Mouse (Mus musculus): ENCODE data around the gene Pcbp4.
"Not testable (repeated sequence)": the region's sequence is repeated elsewhere in the genome, so short reads cannot be mapped to it uniquely, and the experiment has no call there.

The Pcbp4 gene

GRCm38 (mm10) chr9:106480541-106480940 is 27.4 kb downstream of the Pcbp4 start:
- no peak for DNase-seq (ENCODE audit: low read depth, low spot score)

- DNase-seq (ENCODE audit: low read depth, low spot score), result no peak
Observed at GRCm38 (mm10) chr9:106481075-106481474, 28.0 kb downstream of the Pcbp4 start.

- no peak for DNase-seq (ENCODE audit: low read depth, low spot score)
Observed at GRCm38 (mm10) chr9:106481676-106482075, 28.6 kb downstream of the Pcbp4 start.

- no peak for DNase-seq (ENCODE audit: low read depth, low spot score)
Observed at GRCm38 (mm10) chr9:106482578-106483115, 29.6 kb downstream of the Pcbp4 start.

GRCm38 (mm10) chr9:106483136-106483535 is 30.0 kb downstream of the Pcbp4 start:
- no peak for DNase-seq (ENCODE audit: low read depth, low spot score)

DNA sequence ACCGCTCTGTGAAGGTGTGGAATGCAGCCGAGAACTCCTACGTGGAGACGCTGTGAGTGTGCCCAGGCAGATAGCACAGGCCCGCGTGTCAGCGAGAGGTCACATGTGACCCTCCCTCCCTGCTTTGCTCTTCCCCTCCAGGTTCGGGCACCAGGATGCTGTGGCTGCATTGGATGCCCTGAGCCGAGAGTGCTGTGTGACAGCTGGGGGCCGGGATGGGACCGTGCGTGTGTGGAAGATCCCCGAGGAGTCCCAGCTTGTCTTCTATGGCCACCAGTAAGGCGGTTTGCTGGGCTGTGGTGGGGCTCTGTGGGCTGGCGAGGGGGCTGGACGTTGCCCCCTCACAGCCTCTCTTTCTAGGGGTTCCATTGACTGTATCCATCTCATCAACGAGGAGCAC is 30.5 kb downstream of the Pcbp4 start:
- DNase-seq (ENCODE audit: low read depth, low spot score), result no peak

GRCm38 (mm10) chr9:106485076-106485475 is 32.0 kb downstream of the Pcbp4 start:
- DNase-seq (ENCODE audit: low read depth, low spot score), result no peak

GRCm38 (mm10) chr9:106487602-106488001 is 34.5 kb downstream of the Pcbp4 start:
- not testable (repeated sequence) for DNase-seq (ENCODE audit: low read depth, low spot score)

DNA sequence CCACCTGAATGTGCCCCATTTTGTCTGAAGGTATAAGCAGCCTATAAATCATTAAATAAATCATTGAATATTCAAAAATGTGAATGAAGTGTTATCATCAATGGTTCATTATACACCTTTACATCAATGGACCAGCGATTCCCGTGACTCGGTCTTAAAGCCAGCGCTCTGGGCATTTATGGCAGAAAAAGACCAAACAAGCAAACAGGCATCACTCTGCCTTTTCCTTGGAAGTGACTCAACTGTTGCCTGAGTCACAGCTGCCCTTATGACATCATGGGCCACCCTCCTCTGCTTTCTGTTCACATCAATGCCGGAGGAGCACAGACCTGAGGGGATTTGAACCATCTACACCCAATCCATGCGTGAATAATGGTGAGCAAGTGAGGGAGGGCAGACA is 46.6 kb downstream of the Pcbp4 start, which contains the start of gene Iqcf1:
Iqcf1 (plus strand) TSS at position 301 of the 400 bp plus-strand sequence.
- peak; percentile 43 for DNase-seq (ENCODE audit: low read depth, low spot score)

GRCm38 (mm10) chr9:106501846-106502245 is 48.8 kb downstream of the Pcbp4 start:
- no peak for DNase-seq (ENCODE audit: low read depth, low spot score)

- no peak for DNase-seq (ENCODE audit: low read depth, low spot score)
Observed at GRCm38 (mm10) chr9:106504246-106504645, 51.2 kb downstream of the Pcbp4 start.

- DNase-seq (ENCODE audit: low read depth, low spot score), result no peak
Observed at GRCm38 (mm10) chr9:106509356-106509755, 56.3 kb downstream of the Pcbp4 start.

DNA sequence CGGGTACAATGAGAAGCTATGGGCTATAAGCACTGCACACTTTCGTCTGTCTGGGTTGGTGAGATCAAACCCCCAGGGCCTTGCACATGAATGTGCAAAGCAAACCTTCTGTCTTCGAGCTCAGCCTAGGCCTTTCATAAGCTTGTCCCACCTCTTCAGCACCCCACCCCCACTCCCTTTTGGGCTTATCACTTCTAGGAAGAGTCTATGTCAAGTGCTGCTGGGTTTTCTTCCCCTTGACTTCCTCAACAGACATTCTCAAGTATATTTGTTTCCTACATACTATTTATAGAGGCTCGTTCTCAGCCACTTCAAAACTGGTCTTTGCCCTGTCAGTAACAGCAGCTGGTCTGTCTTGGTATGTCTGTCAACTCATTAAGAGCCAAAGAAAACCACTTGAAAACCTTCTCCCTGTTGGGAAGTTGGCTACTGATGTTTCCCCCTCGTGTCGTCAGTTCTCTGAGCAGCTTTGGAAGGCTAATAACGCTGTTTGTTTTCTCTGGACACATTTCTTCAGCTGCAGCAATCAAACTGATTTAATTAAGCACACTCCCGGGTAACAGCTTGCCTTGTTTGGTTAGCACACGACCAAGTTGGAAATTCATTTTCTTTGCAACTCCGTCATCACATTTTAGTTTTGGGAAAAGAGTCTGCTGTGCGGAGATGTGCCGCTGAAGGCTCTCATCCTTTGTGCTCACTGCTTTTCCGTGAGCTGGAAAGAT is 59.8 kb downstream of the Pcbp4 start:
- no peak for DNase-seq (ENCODE audit: low read depth, low spot score)

- DNase-seq (ENCODE audit: low read depth, low spot score), result no peak
Observed at GRCm38 (mm10) chr9:106513566-106513965, 60.5 kb downstream of the Pcbp4 start.

Measured in 3T3-L1 (cell line).